Mouse (Mus musculus) liver, postnatal 0 days (tissue): Measurements from ENCODE around the gene Tm9sf2.

Experiments
- CTCF ChIP-seq: sonication (generic); IDR thresholded peaks from 2 replicates; pipeline ENCODE4 v1.5.1; 2016; ENCODE audit warnings: antibody characterized with exemption, low read depth
- EP300 ChIP-seq: IDR thresholded peaks from 2 replicates; pipeline ENCODE4 v1.6.1; 2016; ENCODE audit warnings: antibody characterized with exemption, low read depth, mild to moderate bottlenecking

DNA sequence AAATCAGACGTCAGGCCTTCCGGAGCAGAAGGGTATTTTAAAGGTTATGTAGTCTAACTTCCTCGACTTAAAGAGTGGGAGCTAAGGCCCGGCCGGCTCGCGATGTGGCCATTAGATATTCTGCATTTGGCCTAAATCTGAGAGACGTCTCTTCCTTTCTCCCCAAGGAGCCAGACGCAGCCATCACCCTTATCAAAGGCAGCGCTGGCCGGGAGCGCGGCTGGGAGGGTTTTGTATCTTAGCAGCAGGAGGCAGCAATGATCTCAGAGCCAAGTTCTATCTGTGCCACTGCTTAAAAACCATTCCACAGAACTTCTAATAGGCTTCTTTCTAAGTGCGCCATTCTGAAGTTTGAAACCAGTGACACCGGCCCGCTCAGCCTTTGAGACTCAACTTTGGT, 72.4 kb downstream of the Tm9sf2 start:
- TF ChIP-seq CTCF (no peak), EP300 (no peak)
